Mouse (Mus musculus) layer of hippocampus, adult 2 months (tissue): ENCODE data around the gene Colca2. TPM values are rescaled to one million over a fixed set of nuclear protein-coding genes. Genes with fewer than 3 reads are reported as not detected.

ENCODE experiments used
- DNase-seq, 2 experiments: peaks; one replicate each; pipeline ENCODE4 v3.0.0; 2022; ENCODE audit warnings: low spot score in 2 of 2
- H3K27ac ChIP-seq: fragments of 200-600 bp; 2 replicates; pipeline ENCODE4 v1.8.1; 2022
- H3K4me3 ChIP-seq: fragments of 200-600 bp; 2 replicates; pipeline ENCODE4 v1.8.1; 2022; ENCODE audit warnings: mild to moderate bottlenecking
- CTCF ChIP-seq: fragments of 200-600 bp; conservative IDR thresholded peaks from 2 replicates; pipeline ENCODE4 v1.8.1; 2022; ENCODE audit warnings: antibody characterized with exemption, mild to moderate bottlenecking, moderate library complexity
- long read RNA-seq, 2 experiments: library from polyadenylated mRNA; stranded (forward); transcript quantifications; one replicate each; pipeline ENCODE4 v2.0.0; 2021; ENCODE audit warnings: borderline mapping rate in 2 of 2
- total RNA-seq, 2 experiments: library from RNA; stranded (reverse); gene quantifications; 2 replicates each; pipeline ENCODE4 v1.2.3; 2021

Colca2 gene
- 1 to 10 TPM in 1 of 2 experiments, under 1 TPM in 1; 0.38 to 1.1 TPM for total RNA-seq
- long read RNA-seq, experiment 1 = 0 reads
- long read RNA-seq, experiment 2, partial matches to known transcripts = 0 of 1 reads
- long read RNA-seq, experiment 2, other reads (novel, unspliced or antisense) = 1 of 1 reads

DNA sequence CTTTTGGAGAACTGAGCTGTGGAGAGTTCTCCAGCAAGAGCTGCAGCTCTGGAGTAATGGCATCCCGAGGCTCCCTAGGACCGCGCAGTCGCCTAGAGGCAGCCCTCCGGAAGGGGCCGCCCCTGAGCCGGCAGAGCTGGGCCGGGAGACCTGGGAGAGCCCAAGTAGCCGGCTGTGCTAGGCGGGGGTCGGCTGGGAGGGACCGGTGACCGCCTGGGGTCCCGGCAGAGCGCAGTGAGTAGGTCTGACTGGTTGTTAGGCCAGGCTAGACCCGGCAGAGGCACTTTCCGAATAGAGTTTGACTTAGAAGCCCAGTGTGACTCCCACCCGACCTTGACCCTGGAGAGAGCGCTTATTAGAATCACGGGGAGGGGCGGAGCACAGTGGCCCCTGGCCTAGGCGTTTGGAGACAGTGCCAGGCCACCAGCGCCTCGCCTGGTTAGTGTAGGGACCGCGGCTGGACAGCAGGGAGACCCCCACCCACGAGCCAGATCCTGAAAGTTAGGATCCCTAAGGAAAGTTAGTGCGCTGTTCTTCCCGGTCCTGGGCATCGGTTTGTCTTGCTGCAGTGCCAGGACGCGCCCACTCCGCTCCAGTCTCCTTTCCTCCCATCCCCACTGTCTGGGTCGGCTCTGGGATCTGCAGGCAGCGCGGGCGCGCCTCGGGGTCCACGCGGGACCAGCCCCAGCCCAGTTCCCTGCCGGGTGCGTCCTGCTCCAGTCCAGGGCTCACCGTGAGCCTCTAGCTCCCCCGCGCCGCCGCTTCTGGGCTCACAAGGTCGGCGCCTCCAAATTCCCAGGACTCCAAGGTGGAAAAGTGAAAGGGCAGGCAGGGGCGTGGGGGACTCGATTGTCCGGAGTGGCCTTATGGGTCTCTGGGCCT lies at the start of gene Colca2:
Colca2 (minus strand) TSS at position 70 of the 882 bp plus-strand sequence.
- H3K4me3 ChIP-seq = peak within 1 kb of the TSS; percentile 71
- peak within 1 kb of the TSS; percentile 86 for H3K27ac ChIP-seq
- DNase-seq = peak; percentile 33 to 57
- TF ChIP-seq CTCF = peak; percentile 68

DNA sequence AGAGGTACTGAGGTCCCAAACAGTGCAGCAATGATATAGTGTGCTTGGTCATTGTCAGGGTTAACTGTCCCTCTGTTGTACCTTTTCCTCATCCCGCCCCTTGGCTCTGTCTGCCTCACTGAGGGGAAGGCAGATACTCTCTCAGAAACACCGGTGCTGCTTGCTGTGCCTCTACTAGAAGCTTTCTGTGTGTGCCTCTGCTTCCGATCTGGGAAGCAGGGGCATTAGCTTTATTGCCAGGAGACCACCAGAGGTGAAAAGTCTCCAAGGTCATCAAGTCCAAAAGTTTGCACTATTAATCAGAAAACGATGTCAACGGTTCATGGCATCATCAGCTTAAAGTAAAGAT lies 49.2 kb upstream of the Colca2 start:
- Histone ChIP-seq H3K4me3 (no peak overlapping the region), H3K27ac (no peak overlapping the region)
- TF ChIP-seq CTCF = no peak
- DNase-seq = no peak

DNA sequence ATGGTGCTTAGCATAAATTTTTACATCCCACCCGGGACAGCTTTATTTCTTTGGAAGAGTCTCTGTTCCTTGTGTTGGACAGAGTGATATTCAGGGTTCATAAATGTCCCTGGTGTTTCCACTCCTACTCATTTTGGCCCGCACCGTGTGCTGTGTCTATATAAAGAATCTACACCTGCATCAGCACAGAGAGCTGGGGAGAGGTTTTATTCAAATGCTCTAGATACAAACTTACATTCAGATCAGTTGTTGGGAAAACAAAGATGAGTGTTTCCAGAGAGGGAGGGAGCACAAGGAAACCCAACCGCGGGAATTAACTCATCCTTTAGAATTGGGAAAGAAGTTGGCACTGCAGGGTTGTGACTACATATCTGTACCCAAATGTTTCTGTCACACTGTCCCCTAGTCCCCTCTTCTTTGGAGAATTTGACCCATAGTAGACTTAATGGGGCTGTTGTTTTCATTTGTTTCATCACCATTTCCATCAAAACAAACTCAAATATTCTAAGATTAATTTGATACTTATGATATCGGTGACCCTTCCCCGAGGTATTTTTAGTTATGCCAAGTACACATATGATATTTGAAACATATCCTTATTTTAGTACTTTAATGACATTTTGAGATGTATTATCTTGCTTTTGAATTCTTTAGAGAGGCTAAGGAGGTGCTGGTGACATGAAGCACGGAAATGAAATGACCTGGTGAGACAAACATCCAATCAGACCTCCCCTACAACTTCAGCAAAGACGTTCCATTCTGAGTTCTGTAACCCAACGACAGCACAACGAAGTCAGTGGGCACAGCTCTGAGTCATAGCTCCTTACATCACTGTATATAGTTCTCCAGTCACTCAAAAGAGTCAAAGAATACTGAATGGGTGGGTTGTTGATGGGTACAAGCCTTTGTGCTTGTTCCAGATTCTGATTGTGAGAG lies 48.5 kb upstream of the Colca2 start:
- no peak for DNase-seq
- Histone ChIP-seq H3K4me3 (no peak overlapping the region), H3K27ac (no peak overlapping the region)
- TF ChIP-seq CTCF = no peak

DNA sequence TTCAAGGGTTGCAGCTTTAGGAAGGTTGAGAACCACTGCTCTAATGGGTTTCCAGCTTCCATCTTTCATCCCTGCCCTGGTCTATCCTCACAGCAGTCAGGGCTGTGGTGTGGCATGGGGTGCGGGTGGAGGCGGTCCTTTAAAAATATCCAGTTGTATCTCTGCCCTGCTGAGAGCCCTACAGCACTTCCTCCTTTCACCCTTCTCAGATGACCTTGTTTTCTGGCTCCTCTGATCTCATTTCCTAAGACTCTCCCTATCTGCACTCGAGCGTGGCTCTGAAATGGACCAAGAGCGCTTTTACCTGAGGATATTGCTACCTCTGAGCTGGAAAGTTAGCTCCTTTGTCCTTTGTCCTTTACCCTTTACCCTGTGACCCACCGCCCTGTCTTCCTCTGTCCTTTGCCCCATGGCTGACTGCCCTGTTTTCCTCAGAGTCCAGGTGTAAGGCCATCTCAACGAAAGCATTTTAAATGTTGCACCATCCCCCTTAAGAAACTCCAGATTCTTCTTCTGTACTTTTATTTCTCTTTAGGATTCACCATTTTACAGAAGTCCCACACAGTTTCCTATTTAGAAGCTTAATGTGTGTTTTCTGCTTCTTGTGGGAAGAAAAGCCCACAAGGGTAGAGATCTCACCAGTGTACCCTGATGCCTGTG lies 46.2 kb upstream of the Colca2 start:
- H3K27ac ChIP-seq = no peak overlapping the region
- no peak overlapping the region for H3K4me3 ChIP-seq
- no peak for DNase-seq
- no peak for TF ChIP-seq CTCF

DNA sequence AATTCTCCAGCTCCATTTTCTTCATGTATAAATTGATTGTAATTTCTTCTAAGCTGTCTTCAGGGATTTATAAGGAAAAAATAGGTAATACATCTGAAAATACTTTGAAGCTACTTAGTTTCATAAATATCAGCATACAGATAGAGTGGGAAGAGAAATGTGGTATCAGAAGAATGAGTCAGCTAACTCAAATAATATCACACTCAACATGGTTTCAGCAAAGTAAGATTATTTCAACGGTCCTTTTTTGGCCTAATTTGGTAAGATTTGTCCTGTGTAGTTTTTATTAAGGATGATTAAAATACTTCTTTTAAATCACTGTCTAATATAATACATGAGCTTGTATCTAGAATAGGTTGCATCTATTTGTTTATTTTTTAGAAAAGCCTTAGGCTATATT lies 41.7 kb upstream of the Colca2 start:
- TF ChIP-seq CTCF = no peak

DNA sequence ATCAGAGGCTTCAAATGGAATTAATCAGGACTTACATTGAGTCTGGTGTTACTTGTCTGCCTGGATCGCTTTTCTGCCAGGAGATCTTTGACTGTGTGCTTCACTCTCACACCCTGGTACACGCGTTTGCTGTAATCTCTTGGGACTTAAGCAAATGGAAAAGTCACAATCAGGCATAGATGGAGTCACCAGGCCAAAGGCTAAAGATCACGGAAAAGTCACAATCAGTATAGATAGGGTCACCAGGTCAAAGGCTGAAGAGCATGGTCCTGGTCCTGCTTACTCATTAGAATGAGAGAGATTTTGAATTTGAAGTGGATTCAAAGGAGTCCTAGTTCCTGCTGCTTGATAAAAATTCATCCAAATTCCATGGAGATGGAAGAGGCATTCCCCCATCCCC lies 39.9 kb upstream of the Colca2 start:
- no peak overlapping the region for H3K27ac ChIP-seq
- no peak for DNase-seq
- H3K4me3 ChIP-seq = no peak overlapping the region
- no peak for TF ChIP-seq CTCF

More for the DNA sequence above, 41.7 kb upstream of the Colca2 start:
- no peak overlapping the region for H3K4me3 ChIP-seq
- no peak overlapping the region for H3K27ac ChIP-seq
- no peak for DNase-seq

DNA sequence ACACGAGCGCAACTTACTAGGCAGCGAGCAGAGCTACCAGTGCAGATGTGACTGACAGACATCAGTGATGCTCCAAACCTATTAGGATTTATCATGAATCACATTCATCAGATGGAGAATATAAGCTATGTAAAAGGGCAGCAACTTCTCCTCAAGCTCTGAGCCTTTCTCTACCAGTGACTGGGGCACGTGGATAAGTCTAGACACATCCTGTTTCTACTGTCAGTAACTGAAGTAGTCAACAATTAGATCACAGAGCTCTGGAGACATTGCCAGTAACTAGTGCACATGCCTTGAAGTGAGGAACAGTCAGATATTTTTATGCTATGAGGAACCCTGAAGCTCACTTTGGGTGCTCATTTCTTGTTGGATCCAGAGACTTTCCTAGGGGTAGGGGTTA lies 39.0 kb upstream of the Colca2 start:
- no peak for DNase-seq
- H3K27ac ChIP-seq = no peak overlapping the region
- H3K4me3 ChIP-seq = no peak overlapping the region
- no peak for TF ChIP-seq CTCF

DNA sequence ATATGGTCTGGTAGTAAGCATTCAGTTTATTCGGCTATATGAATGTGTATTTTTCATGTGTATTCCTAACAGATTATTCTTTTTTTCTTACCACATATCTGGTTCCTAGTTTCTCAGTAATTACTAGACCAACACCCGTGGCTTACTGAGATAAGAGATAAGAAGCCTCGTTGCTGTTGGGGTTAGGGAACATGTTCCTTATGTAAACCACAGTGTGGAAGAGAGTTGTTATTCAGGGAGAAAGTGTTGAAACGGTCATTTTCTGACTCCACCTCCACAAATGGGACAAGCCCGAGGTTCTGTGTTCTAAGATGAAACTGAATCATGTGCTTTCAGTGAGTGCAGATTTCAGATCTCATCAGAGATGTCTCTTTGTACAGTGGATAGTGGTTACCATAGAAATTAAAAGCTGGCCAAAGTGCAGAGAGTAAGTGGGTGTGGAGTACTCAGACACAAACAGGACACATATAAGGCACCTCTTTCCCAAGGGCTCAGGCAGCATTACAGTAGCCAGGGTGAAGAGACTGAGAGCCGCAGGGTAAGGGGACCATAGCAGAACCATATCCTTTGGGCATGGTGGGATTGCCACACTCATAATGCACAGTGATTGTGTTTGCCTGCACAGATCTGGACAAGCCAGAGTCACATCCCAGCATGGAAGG lies 37.2 kb upstream of the Colca2 start:
- Histone ChIP-seq H3K4me3 (no peak overlapping the region), H3K27ac (no peak overlapping the region)
- no peak for DNase-seq
- no peak for TF ChIP-seq CTCF

DNA sequence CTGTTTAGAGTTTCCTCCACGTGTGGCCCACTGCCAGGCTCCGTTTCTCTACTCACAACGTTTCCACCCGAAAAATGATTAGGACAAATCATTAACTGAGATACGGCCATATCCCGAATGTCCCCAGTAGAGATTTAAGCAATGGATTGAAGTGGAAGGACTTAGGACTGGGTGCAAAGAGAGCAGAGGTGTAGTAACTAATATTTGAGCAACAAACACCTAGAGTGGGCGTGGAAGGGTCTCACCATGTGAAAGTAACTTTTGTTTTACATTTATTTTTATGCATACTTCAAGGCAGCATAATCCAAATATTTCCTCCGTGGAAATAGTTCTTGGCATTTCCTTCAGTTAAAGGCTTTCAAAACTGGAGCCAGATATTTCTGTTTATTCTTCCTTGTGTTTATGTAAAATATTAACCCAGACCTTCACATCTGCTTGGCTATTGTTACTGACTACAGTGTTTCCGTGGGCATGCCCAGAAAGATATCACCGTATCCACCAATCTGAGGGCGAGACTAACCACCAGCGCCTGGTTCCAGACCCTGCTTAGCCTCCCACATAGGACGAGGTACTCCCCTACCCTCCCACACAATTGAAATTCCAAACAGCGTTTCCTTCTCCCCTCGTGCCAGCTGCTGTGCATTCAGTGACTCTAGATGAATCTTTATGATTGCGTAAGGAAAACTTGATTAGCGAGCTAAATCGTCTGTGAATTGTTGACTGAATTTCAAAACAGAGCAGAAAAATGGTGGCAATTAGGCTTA lies 34.4 kb upstream of the Colca2 start:
- no peak for DNase-seq
- no peak for TF ChIP-seq CTCF
- H3K27ac ChIP-seq = peak overlapping the region; percentile 25; the same call in 1 of the 2 replicates
- H3K4me3 ChIP-seq = no peak overlapping the region

DNA sequence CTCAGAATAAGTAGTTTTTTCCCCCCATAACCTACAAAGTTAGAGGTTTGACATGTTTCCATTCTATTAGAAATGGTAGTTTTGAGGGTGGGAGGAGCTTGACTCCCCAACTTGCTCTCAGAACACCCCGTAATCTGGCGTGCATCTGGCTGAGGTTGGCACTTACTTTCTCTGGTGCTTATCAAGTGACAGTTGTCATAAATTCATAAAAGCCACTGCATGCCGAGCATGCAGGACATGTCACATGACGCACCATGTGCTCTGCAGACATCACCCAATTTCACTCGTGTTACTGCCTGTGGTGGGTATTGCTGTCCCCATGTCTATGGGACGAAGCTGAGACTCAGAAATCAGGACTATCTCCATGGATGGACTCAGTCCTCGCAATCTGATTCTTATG lies 32.1 kb upstream of the Colca2 start:
- no peak for TF ChIP-seq CTCF
- DNase-seq = no peak
- Histone ChIP-seq H3K4me3 (no peak overlapping the region), H3K27ac (no peak overlapping the region)

DNA sequence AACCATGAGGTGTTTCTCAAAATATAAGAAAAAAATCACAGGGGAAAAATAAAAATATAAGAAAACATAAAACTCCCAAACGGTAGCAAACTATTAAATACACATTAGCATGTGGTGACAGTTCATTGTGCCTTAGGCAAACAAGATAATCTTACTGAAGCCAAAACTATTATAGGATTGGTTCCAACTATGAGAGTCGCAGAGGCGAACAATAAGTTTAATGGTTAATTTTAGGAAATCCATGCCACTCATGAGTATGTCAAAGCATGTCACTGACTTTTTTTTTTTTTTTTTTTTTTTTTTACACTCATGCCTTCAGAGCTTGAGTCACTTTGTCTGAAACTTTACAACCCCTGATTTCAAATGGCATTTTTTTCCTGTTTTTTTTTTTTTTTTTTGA lies 28.0 kb upstream of the Colca2 start:
- H3K4me3 ChIP-seq = no peak overlapping the region
- no peak for TF ChIP-seq CTCF
- DNase-seq = no peak
- H3K27ac ChIP-seq = peak overlapping the region; percentile 83; the same call in 1 of the 2 replicates
